Mouse (Mus musculus) midbrain, embryonic 16.5 days (tissue): ENCODE results near the gene Pik3r3. TPM values are rescaled to one million over a fixed set of nuclear protein-coding genes. Genes with fewer than 3 reads are reported as not detected.

Experiments
- ATAC-seq: fragments of 200-750 bp; cut with Nextera tagmentation; 2 replicates; pipeline ENCODE4 v1.8.0; 2017; ENCODE audit warnings: moderate TSS enrichment
- H3K27ac ChIP-seq: fragments of 300-500 bp; sonication (generic); 2 replicates; pipeline ENCODE4 v1.5.1; 2014; ENCODE audit warnings: mild to moderate bottlenecking, low read length, mixed read lengths
- H3K27me3 ChIP-seq: fragments of 300-500 bp; sonication (generic); 2 replicates; pipeline ENCODE4 v1.6.1; 2014; ENCODE audit warnings: low read depth, low read length, mixed read lengths; ENCODE audit not compliant: control insufficient read depth, insufficient read depth
- H3K36me3 ChIP-seq: fragments of 300-500 bp; sonication (generic); 2 replicates; pipeline ENCODE4 v1.6.1; 2014; ENCODE audit warnings: mild to moderate bottlenecking, low read length, moderate library complexity, mixed read lengths; ENCODE audit not compliant: control insufficient read depth, insufficient read depth
- H3K4me1 ChIP-seq: fragments of 300-500 bp; sonication (generic); 2 replicates; pipeline ENCODE4 v1.6.1; 2014; ENCODE audit warnings: mild to moderate bottlenecking, low read length, mixed read lengths; ENCODE audit not compliant: control insufficient read depth, insufficient read depth
- H3K4me2 ChIP-seq: fragments of 300-500 bp; sonication (generic); 2 replicates; pipeline ENCODE4 v1.6.1; 2014; ENCODE audit warnings: mild to moderate bottlenecking, low read length, mixed read lengths
- H3K4me3 ChIP-seq: fragments of 300-500 bp; sonication (generic); 2 replicates; pipeline ENCODE4 v1.5.1; 2014; ENCODE audit warnings: low read depth, mild to moderate bottlenecking, low read length, moderate library complexity, mixed read lengths
- H3K9ac ChIP-seq: fragments of 300-500 bp; sonication (generic); 2 replicates; pipeline ENCODE4 v1.6.1; 2014; ENCODE audit warnings: low read depth, low read length, mixed read lengths
- H3K9me3 ChIP-seq: fragments of 300-500 bp; sonication (generic); replicated peaks from 2 replicates; pipeline ENCODE4 v1.6.1; 2014; ENCODE audit warnings: mild to moderate bottlenecking, low read length, mixed read lengths; ENCODE audit not compliant: control insufficient read depth, poor library complexity, severe bottlenecking
- WGBS: fragments of 180-500 bp; shearing (Covaris S2); extraction: QIAGEN DNeasy Blood & Tissue Kit; methylation state at CpG from one replicate; pipeline ENCODE4 v1.1.7; 2014; 5-methylcytosine and 5-hydroxymethylcytosine counted together
- polyA plus RNA-seq: library from polyadenylated mRNA; unstranded; fragments of >200 nt; fragmentation: Nextera tagmentation; extraction: Ambion mirVana; gene quantifications from 2 replicates; pipeline ENCODE4 v1.2.1, GENCODE M21; 2015

Gene Pik3r3
- polyA plus RNA-seq, 1 experiment from 2014 or later: 80.5 TPM

DNA sequence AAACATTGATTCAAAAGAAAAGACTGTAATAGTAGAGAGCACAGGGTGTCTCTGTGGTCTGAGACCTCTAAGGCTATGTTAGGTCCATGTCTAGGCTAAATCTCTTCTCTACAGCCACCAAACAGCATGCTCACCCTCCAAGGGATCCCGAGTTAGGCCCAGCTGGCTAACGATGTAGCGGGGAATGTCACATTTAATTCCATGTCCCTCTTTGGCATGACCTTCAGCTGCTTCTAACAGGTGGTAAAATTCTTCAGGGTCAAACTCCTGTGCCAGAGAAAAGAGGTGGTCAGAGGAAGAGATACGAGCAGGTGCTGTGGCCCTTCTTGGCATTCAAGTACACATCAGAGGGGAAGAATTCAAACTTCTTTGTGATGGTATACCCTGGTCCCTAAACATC is 96.2 kb downstream of the Pik3r3 start:
- Histone ChIP-seq H3K27me3 (no peaks in the 10 kb centered on the region), H3K9ac (no peak overlapping the region), H3K4me3 (no peak overlapping the region), H3K36me3 (peaks cover 48% of the 10 kb centered on the region), H3K27ac (no peak overlapping the region), H3K4me1 (no peaks in the 10 kb centered on the region), H3K4me2 (no peak overlapping the region), H3K9me3 (no peaks in the 10 kb centered on the region)
- ATAC-seq: no peak
- 94% methylated on average over 4 of the region's 4 CpGs for WGBS

DNA sequence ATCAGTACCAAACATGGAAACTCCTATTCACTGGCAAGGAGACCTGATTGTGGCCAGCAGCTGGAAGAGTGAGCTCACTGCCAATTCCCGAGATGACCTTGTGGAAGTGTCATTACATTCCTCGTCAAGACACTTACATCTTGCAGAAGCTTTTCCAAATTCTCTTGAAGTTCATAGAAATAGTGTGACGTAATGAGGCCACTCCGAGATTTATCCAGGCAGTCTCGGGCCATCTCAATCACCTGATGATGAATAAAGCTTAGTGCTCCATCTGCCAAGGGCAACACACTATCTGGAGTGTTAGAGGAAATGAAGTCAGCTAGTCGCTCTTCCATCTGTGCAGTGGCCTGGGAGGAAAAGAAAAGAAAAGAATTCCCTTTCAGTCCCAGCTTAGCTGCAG is 100.7 kb downstream of the Pik3r3 start:
- no peak for ATAC-seq
- H3K4me2 ChIP-seq: no peak overlapping the region
- H3K4me3 ChIP-seq: no peak overlapping the region
- 93% methylated on average over 6 of the region's 6 CpGs for WGBS
- H3K27me3 ChIP-seq: no peaks in the 10 kb centered on the region
- no peaks in the 10 kb centered on the region for H3K9me3 ChIP-seq
- H3K27ac ChIP-seq: no peak overlapping the region
- no peaks in the 10 kb centered on the region for H3K4me1 ChIP-seq
- H3K36me3 ChIP-seq: peaks cover 60% of the 10 kb centered on the region
- no peak overlapping the region for H3K9ac ChIP-seq

DNA sequence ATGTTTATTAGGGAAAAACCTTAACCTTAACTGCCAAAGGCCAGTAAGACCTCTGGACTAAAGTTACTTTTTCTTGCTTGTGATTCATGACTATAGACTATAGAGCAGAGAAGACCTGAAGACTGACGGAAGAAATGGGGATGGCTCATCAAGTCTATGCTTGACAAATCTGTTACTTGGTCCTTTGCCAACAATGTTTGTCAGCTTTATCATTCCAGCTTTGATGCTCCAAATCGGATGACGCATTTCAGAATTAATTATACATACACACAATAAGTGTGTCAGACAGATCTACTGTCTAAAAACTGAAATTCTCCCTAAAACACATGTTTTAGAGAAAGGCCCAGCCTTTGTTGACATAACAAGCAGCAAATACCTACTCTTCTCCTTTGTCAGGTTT is 107.8 kb downstream of the Pik3r3 start:
- peaks cover 34% of the 10 kb centered on the region for H3K36me3 ChIP-seq
- 97% methylated on average over 3 of the region's 3 CpGs for WGBS

DNA sequence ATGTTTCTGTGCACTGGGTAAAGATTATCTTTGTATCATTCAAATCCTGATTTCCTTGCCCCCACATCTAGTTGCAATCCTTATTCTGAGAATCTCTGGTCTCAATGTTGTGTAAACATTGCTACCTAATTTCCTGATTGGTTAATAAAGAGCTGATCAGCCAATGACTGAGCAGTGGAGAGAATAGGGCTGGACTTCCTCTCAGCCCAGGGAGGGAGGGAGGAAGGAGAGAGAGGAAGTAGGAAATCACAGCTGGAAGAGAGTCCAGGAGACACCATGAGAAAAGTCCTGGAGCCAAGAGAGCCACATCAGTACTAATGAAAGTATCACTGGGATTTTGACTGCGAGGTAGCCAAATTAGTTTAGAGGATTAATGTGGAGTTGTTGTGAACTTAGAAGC is 114.9 kb downstream of the Pik3r3 start:
- no peak overlapping the region for H3K4me3 ChIP-seq
- H3K9ac ChIP-seq: no peak overlapping the region
- H3K27me3 ChIP-seq: no peaks in the 10 kb centered on the region
- 80% methylated on average over 1 of the region's 1 CpGs for WGBS
- no peak overlapping the region for H3K27ac ChIP-seq
- no peaks in the 10 kb centered on the region for H3K9me3 ChIP-seq
- peaks cover 6% of the 10 kb centered on the region; the same call in 1 of the 2 replicates for H3K36me3 ChIP-seq
- no peak overlapping the region for H3K4me2 ChIP-seq
- ATAC-seq: no peak
- no peaks in the 10 kb centered on the region for H3K4me1 ChIP-seq

More for the DNA sequence above, 107.8 kb downstream of the Pik3r3 start:
- no peaks in the 10 kb centered on the region for H3K9me3 ChIP-seq
- H3K27me3 ChIP-seq: no peaks in the 10 kb centered on the region
- no peaks in the 10 kb centered on the region for H3K4me1 ChIP-seq
- no peak overlapping the region for H3K4me3 ChIP-seq
- no peak overlapping the region for H3K9ac ChIP-seq
- ATAC-seq: no peak
- H3K27ac ChIP-seq: no peak overlapping the region
- H3K4me2 ChIP-seq: no peak overlapping the region

DNA sequence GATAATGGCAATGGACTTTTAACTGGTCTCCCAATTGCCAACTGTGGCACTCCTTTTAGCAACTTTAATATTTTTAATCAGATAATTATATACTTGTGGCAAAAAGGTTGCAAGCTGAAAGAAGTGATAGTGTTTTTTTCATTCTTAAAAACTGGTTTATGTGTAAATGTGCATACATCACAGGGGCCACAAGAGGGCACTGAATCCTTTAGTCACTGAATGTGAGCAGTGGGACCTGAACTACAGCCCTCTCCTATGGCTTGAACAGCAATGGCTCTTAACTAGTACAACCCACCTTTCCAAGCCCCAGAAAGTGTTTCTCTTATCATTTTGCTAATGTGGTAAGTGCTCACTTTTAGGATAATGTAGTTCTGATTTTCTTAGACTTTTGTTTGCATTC is 120.7 kb downstream of the Pik3r3 start:
- H3K4me1 ChIP-seq: no peaks in the 10 kb centered on the region
- no peak overlapping the region for H3K4me3 ChIP-seq
- no peak overlapping the region for H3K9ac ChIP-seq
- no peak overlapping the region for H3K4me2 ChIP-seq
- ATAC-seq: 0 out of 2 replicates have a peak, but pooled peaks have one; percentile 56
- H3K27me3 ChIP-seq: no peaks in the 10 kb centered on the region
- H3K36me3 ChIP-seq: no peaks in the 10 kb centered on the region
- no peaks in the 10 kb centered on the region for H3K9me3 ChIP-seq
- H3K27ac ChIP-seq: no peak overlapping the region

DNA sequence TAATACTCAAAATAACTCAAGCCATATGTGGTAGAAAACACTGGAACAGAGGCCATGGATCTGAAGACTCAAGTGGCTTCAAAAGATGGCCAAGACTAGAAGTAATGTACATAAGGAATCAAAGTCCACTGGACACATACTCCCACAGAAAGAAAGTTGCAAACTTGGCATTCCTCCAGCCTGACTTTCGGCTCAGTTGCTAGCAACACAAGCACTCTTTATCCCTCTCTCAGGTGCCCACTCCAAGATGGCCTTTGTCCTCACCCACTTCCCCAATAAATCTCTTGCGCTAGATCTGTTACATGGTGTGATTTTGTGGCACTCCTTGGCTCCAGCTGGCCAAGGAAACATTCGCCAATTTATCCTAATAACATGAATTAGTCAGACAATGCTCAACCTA is 131.1 kb downstream of the Pik3r3 start:
- H3K27ac ChIP-seq: no peak overlapping the region
- no peak overlapping the region for H3K4me2 ChIP-seq
- no peak for ATAC-seq
- no peaks in the 10 kb centered on the region for H3K9me3 ChIP-seq
- peaks cover 7% of the 10 kb centered on the region for H3K36me3 ChIP-seq
- H3K4me1 ChIP-seq: no peaks in the 10 kb centered on the region
- no peak overlapping the region for H3K4me3 ChIP-seq
- no peaks in the 10 kb centered on the region for H3K27me3 ChIP-seq
- no peak overlapping the region for H3K9ac ChIP-seq
- 71% methylated on average over 3 of the region's 3 CpGs for WGBS

Other genes with a start within 250 kb of the Pik3r3 start
- 25.9 and 27.3 TPM in 2 replicates for gene Faah, start 203.7 kb upstream of the Pik3r3 start, polyA plus RNA-seq
- 9.9 and 11.3 TPM in 2 replicates for gene Nsun4, start 167.7 kb upstream of the Pik3r3 start, polyA plus RNA-seq
- 367 and 376 TPM in 2 replicates for gene Uqcrh, start 146.5 kb upstream of the Pik3r3 start, polyA plus RNA-seq
- gene Lrrc41, start 146.3 kb upstream of the Pik3r3 start, polyA plus RNA-seq: 73.7 and 74.6 TPM in 2 replicates
- 4.6 and 6.1 TPM in 2 replicates for gene Rad54l, start 97.9 kb upstream of the Pik3r3 start, polyA plus RNA-seq
- gene Pomgnt1, start 97.8 kb upstream of the Pik3r3 start, polyA plus RNA-seq: 63.1 and 68.8 TPM in 2 replicates
- 2.1 and 3.1 TPM in 2 replicates for gene Lurap1, start 70.3 kb upstream of the Pik3r3 start, polyA plus RNA-seq
- gene Tspan1, start 54.0 kb upstream of the Pik3r3 start, polyA plus RNA-seq: not detected in 2 replicates
- gene 1700042G07Rik, start 48.2 kb upstream of the Pik3r3 start, polyA plus RNA-seq: not detected in 2 replicates
- not detected in 2 replicates for gene Gm49337, start 48.2 kb upstream of the Pik3r3 start, polyA plus RNA-seq
- 47.2 and 52.4 TPM in 2 replicates for gene Mast2, start 242.6 kb downstream of the Pik3r3 start, polyA plus RNA-seq